Mouse (Mus musculus) liver, embryonic 14.5 days (tissue): ENCODE results near the gene Cntn1. TPM values are rescaled to one million over a fixed set of nuclear protein-coding genes. Genes with fewer than 3 reads are reported as not detected.

Experiments
- ATAC-seq: fragments of 200-750 bp; cut with Nextera tagmentation; 2 replicates; pipeline ENCODE4 v1.8.0; 2017; ENCODE audit warnings: moderate number of reproducible peaks, mild to moderate bottlenecking, moderate library complexity; ENCODE audit not compliant: insufficient read depth
- DNase-seq, 3 experiments: peaks; one replicate each; pipeline ENCODE4 v3.0.0-alpha.2; 2012 to 2013; ENCODE audit warnings: low read depth in 3 of 3, low spot score in 3 of 3
- H3K27ac ChIP-seq: fragments of 300-500 bp; sonication (generic); 2 replicates; pipeline ENCODE4 v1.5.1; 2014; ENCODE audit warnings: moderate library complexity, mild to moderate bottlenecking, control low read depth, inconsistent platforms
- H3K27me3 ChIP-seq: fragments of 300-500 bp; sonication (generic); 2 replicates; pipeline ENCODE4 v1.6.1; 2014; ENCODE audit warnings: mild to moderate bottlenecking, low read length, moderate library complexity; ENCODE audit not compliant: control insufficient read depth, insufficient read depth
- H3K36me3 ChIP-seq: fragments of 300-500 bp; sonication (generic); replicated peaks from 2 replicates; pipeline ENCODE4 v1.6.1; 2014; ENCODE audit warnings: low read depth; ENCODE audit not compliant: control insufficient read depth, insufficient read depth
- H3K4me1 ChIP-seq, 2 experiments: fragments of 200-500 bp in 1 of 2; fragments of 300-500 bp in 1 of 2; sonication (generic) in 1 of 2; replicated peaks; 2 replicates each; pipeline ENCODE4 v1.6.1; 2012 to 2014; ENCODE audit warnings: antibody characterized with exemption in 1 of 2, inconsistent platforms in 1 of 2, low read length in 1 of 2; ENCODE audit not compliant: control insufficient read depth in 2 of 2, insufficient read depth in 2 of 2
- H3K4me2 ChIP-seq: fragments of 300-500 bp; sonication (generic); 2 replicates; pipeline ENCODE4 v1.6.1; 2014; ENCODE audit warnings: low read depth, mild to moderate bottlenecking, control low read depth, moderate library complexity
- H3K4me3 ChIP-seq, 2 experiments: fragments of 200-500 bp in 1 of 2; fragments of 300-500 bp in 1 of 2; sonication (generic) in 1 of 2; 2 replicates each; pipeline ENCODE4 v1.5.1; 2012 to 2014; ENCODE audit warnings: low read depth in 2 of 2, low read length in 2 of 2, mild to moderate bottlenecking in 2 of 2, control low read depth in 1 of 2, inconsistent platforms in 1 of 2, moderate library complexity in 1 of 2; ENCODE audit not compliant: insufficient read depth in 1 of 2
- H3K9ac ChIP-seq: fragments of 300-500 bp; sonication (generic); replicated peaks from 2 replicates; pipeline ENCODE4 v1.6.1; 2014; ENCODE audit warnings: mild to moderate bottlenecking, control low read depth, moderate library complexity
- H3K9me3 ChIP-seq: fragments of 300-500 bp; sonication (generic); 2 replicates; pipeline ENCODE4 v1.6.1; 2016; ENCODE audit warnings: low read length, mixed read lengths; ENCODE audit not compliant: control insufficient read depth
- CTCF ChIP-seq: IDR thresholded peaks from 2 replicates; pipeline ENCODE4 v1.5.1; 2016; ENCODE audit warnings: antibody characterized with exemption, low read depth, control low read depth
- EP300 ChIP-seq: IDR thresholded peaks from 2 replicates; pipeline ENCODE4 v1.6.1; 2016; ENCODE audit warnings: antibody characterized with exemption, low read depth
- WGBS: fragments of 180-500 bp; shearing (Covaris S2); extraction: QIAGEN DNeasy Blood & Tissue Kit; methylation state at CpG from one replicate; pipeline ENCODE4 v1.1.7; 2014; ENCODE audit not compliant: insufficient replicate concordance; 5-methylcytosine and 5-hydroxymethylcytosine counted together
- polyA plus RNA-seq, 2 experiments: library from polyadenylated mRNA; depleted of rRNA in 1 of 2; stranded (reverse) in 1 of 2; unstranded in 1 of 2; fragments of >200 nt; fragmentation: Nextera tagmentation in 1 of 2; extraction: Ambion mirVana in 1 of 2; gene quantifications; 2 replicates each; pipeline versions ENCODE4 v1.2.1 to v1.2.3; 2012 to 2014

Gene Cntn1
- polyA plus RNA-seq, 2 experiments, result 0.02 TPM; not detected in 1

DNA sequence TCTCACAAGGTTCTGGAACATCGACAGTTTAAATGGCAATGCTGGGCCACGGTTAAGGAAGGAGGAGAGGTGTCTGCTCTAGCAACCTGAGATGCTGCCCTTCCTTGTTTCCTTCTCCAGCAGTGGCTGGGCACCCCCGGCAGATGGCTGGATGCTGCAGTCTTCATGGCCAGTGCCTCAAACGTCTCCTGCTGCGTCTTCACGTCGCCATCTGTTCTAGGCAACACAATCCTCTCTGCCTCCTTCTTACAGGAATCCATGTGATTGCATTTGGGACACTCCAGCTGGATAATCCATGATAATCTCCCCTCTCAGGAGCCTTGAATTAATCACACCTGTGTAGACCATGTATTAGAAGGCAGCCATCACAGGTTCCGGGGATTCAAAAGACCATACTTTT is 4.9 kb upstream of the Cntn1 start:
- ATAC-seq (no peak), DNase-seq (no peak)
- H3K4me3 ChIP-seq, result no peak overlapping the region
- no peak overlapping the region for H3K27ac ChIP-seq
- WGBS, result 69% methylated on average over 8 of the region's 8 CpGs
- peaks cover 2% of the 10 kb centered on the region; the same call in 1 of the 2 replicates for H3K27me3 ChIP-seq
- no peaks in the 10 kb centered on the region for H3K9me3 ChIP-seq
- H3K9ac ChIP-seq, result no peak overlapping the region
- no peaks in the 10 kb centered on the region for H3K4me1 ChIP-seq
- no peak overlapping the region for H3K4me2 ChIP-seq
- H3K36me3 ChIP-seq, result no peaks in the 10 kb centered on the region
- no peak for TF ChIP-seq CTCF
- no peak for TF ChIP-seq EP300

DNA sequence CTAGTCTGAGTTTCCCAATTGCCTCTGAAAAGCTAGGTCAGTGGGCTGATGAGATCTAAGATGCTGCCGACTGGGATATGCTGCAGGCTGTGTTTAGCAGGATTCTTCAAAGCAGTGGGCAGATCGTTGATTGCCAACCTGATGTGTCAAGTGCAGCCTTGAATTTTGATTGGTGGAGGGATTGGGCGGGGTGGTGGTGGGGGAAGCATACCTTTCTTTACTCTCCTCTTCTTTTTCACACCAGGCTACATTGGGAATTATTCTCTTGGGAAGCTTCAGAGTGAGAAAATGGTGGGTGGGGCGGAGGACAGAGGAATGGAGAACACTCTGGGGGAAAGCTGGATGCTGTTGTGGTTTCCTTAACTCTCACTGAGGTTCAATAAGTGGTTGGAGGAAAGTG is 2.9 kb upstream of the Cntn1 start:
- no peak overlapping the region for H3K9ac ChIP-seq
- no peak overlapping the region for H3K4me3 ChIP-seq
- ATAC-seq, result no peak
- no peak overlapping the region for H3K4me2 ChIP-seq
- no peaks in the 10 kb centered on the region for H3K36me3 ChIP-seq
- peaks cover 12% of the 10 kb centered on the region; the same call in 1 of the 2 replicates for H3K27me3 ChIP-seq
- WGBS, result 38% methylated on average over 4 of the region's 4 CpGs
- H3K9me3 ChIP-seq, result no peaks in the 10 kb centered on the region
- no peaks in the 10 kb centered on the region for H3K4me1 ChIP-seq
- no peak for DNase-seq
- no peak overlapping the region for H3K27ac ChIP-seq
- TF ChIP-seq CTCF (no peak), EP300 (no peak)

DNA sequence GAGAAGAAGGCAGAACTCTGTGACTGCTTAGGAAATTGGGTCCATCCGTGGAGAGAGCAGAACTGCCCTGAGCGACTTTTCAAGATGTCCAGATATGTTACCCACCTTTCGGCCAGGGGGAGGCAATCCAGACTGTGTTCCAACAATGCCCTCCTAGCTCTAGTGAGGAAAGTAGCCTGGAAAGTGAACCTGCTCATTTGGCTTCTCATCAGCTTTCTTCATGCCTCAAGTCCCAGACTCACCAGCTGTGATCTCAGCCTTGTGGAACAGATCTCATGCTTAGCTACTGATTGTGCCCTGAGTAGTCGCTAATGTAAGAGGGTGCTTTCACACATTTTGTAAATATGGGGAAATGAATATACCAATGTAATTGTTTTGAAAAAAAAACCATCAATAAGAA is 2.4 kb upstream of the Cntn1 start:
- Histone ChIP-seq H3K4me3 (no peak overlapping the region), H3K9me3 (no peaks in the 10 kb centered on the region), H3K4me2 (no peak overlapping the region), H3K36me3 (no peaks in the 10 kb centered on the region), H3K27me3 (peaks cover 12% of the 10 kb centered on the region; the same call in 1 of the 2 replicates), H3K4me1 (no peaks in the 10 kb centered on the region), H3K27ac (no peak overlapping the region), H3K9ac (no peak overlapping the region)
- WGBS, result 66% methylated on average over 4 of the region's 4 CpGs
- no peak for ATAC-seq
- DNase-seq, result no peak
- no peak for TF ChIP-seq CTCF
- TF ChIP-seq EP300, result no peak

DNA sequence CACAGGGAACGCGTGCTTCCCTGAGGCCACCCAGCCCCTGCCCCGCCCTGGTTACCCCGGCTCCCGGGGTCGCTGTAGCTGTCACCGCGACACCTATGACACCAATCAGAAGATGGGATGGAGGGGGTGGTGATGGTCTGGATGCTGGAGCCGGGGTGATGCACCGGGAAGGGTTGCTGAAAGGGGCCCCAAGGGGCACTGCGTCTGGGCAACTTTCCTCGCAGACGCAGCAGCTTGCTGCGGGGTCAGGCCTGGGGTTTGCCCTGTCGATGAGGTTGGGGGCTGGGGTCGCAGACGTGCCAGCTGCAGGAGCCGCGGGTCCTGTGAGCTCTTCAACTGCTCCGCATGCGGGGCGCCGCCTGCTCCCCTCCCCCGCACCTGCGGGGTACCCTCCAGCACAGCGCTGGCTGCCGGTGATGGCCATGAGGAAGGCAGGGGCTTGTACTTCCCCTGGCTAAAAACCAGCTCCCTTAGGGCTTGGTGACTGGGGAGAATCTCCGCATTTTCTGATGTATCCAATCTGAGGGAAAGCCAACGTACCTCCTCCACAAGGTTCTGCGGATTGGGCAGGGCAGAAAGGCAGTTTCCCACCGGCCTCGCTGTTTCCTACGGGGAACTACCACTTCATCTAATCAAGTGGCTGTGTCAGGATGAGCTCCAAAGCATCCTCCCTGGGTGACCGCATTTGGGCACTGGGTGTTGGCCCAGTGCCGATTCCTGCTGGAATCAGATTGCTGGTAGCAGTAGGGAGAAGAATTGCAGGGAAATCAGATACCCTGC is 578 bp downstream of the Cntn1 start:
- Histone ChIP-seq H3K36me3 (no peaks in the 10 kb centered on the region), H3K9me3 (no peaks in the 10 kb centered on the region), H3K9ac (no peak overlapping the region), H3K27me3 (peaks cover 12% of the 10 kb centered on the region; the same call in 1 of the 2 replicates), H3K4me1 (no peaks in the 10 kb centered on the region), H3K4me3 (no peak overlapping the region), H3K4me2 (0 out of 2 replicates have a peak overlapping the region, but pooled peaks have one; percentile 13), H3K27ac (no peak overlapping the region)
- no peak for DNase-seq
- ATAC-seq, result no peak
- 2% methylated on average over 34 of the region's 35 CpGs for WGBS
- TF ChIP-seq EP300 (no peak), CTCF (no peak)

GRCm38 (mm10) chr15:92052133-92052463 is 1.1 kb downstream of the Cntn1 start:
- Histone ChIP-seq H3K36me3 (no peaks in the 10 kb centered on the region), H3K9me3 (no peaks in the 10 kb centered on the region), H3K27ac (no peak overlapping the region), H3K27me3 (peaks cover 12% of the 10 kb centered on the region; the same call in 1 of the 2 replicates), H3K4me2 (no peak overlapping the region), H3K9ac (no peak overlapping the region), H3K4me1 (no peaks in the 10 kb centered on the region), H3K4me3 (no peak overlapping the region)
- DNase-seq (no peak), ATAC-seq (no peak)
- TF ChIP-seq CTCF (no peak), EP300 (no peak)
- WGBS, result 17% methylated on average over 4 of the region's 4 CpGs
